Mouse (Mus musculus) lung, postnatal 0 days (tissue): ENCODE measurements around the gene Prl2c5. TPM values are rescaled to one million over a fixed set of nuclear protein-coding genes. Genes with fewer than 3 reads are reported as not detected.
"Not testable (repeated sequence)": the region's sequence is repeated elsewhere in the genome, so short reads cannot be mapped to it uniquely, and the experiment has no call there.

Experiments
- ATAC-seq: fragments of 200-750 bp; cut with Nextera tagmentation; 2 replicates; pipeline ENCODE4 v1.8.0; 2017; ENCODE audit warnings: moderate library complexity
- DNase-seq: peaks from one replicate; pipeline ENCODE4 v3.0.0-alpha.2; 2016; ENCODE audit warnings: low spot score
- H3K27ac ChIP-seq: fragments of 300-500 bp; sonication (generic); 2 replicates; pipeline ENCODE4 v1.5.1; 2014; ENCODE audit warnings: antibody characterized with exemption, mild to moderate bottlenecking, low read length, mixed read lengths
- H3K27me3 ChIP-seq: fragments of 300-500 bp; sonication (generic); replicated peaks from 2 replicates; pipeline ENCODE4 v1.6.1; 2014; ENCODE audit warnings: low read length, mixed read lengths; ENCODE audit not compliant: insufficient read depth
- H3K36me3 ChIP-seq: fragments of 300-500 bp; sonication (generic); 2 replicates; pipeline ENCODE4 v1.6.1; 2014; ENCODE audit warnings: low read length, mixed read lengths; ENCODE audit not compliant: insufficient read depth
- H3K4me1 ChIP-seq: fragments of 300-500 bp; sonication (generic); 2 replicates; pipeline ENCODE4 v1.6.1; 2014; ENCODE audit warnings: antibody characterized with exemption, low read depth, low read length, mixed read lengths; ENCODE audit not compliant: insufficient read depth
- H3K4me2 ChIP-seq: fragments of 300-500 bp; sonication (generic); replicated peaks from 2 replicates; pipeline ENCODE4 v1.6.1; 2014; ENCODE audit warnings: low read depth, mild to moderate bottlenecking, low read length, moderate library complexity, mixed read lengths
- H3K4me3 ChIP-seq: fragments of 300-500 bp; sonication (generic); 2 replicates; pipeline ENCODE4 v1.5.1; 2014; ENCODE audit warnings: low read depth, low read length
- H3K9ac ChIP-seq: fragments of 300-500 bp; sonication (generic); replicated peaks from 2 replicates; pipeline ENCODE4 v1.6.1; 2014; ENCODE audit warnings: low read depth, mild to moderate bottlenecking
- H3K9me3 ChIP-seq: fragments of 300-500 bp; sonication (generic); 2 replicates; pipeline ENCODE4 v1.6.1; 2016; ENCODE audit warnings: low read length, mixed read lengths
- CTCF ChIP-seq: IDR thresholded peaks from 2 replicates; pipeline ENCODE4 v1.5.1; 2016; ENCODE audit warnings: antibody characterized with exemption, mild to moderate bottlenecking
- WGBS: fragments of 180-500 bp; shearing (Covaris S2); extraction: QIAGEN DNeasy Blood & Tissue Kit; methylation state at CpG from one replicate; pipeline ENCODE4 v1.1.7; 2014; 5-methylcytosine and 5-hydroxymethylcytosine counted together
- polyA plus RNA-seq: library from polyadenylated mRNA; unstranded; fragments of >200 nt; fragmentation: Nextera tagmentation; extraction: Ambion mirVana; gene quantifications from 2 replicates; pipeline ENCODE4 v1.2.1, GENCODE M21; 2015

The Prl2c5 gene
- polyA plus RNA-seq, 1 experiment from 2014 or later, result not detected

- H3K36me3 ChIP-seq, H3K9me3 ChIP-seq, H3K4me3 ChIP-seq, H3K9ac ChIP-seq, H3K27ac ChIP-seq, H3K4me1 ChIP-seq, ATAC-seq, H3K27me3 ChIP-seq, H3K4me2 ChIP-seq: not testable (repeated sequence)
- peak; percentile 24 for DNase-seq
- 0% methylated on average over 1 of the region's 1 CpGs for WGBS
- TF ChIP-seq CTCF, result peak; percentile 66
Measured at GRCm38 (mm10) chr13:13237456-13237855, 54.9 kb downstream of the Prl2c5 start.

Other genes with a start within 250 kb of the Prl2c5 start
- not detected in 2 replicates for gene Prl2c2, start 177.3 kb upstream of the Prl2c5 start, polyA plus RNA-seq
- gene Gpr137b, start 211.3 kb downstream of the Prl2c5 start, polyA plus RNA-seq, result 19.3 and 22.4 TPM in 2 replicates